Mouse (Mus musculus) urinary bladder, adult 2 months (tissue): ENCODE measurements at regions not wholly inside any gene's neighbourhood (a gene's known extent, or its start where the extent isn't known, plus 50 kb on each side); places are given as distances from the start of the nearest gene placed in this dataset.
"Not testable (repeated sequence)": the region's sequence is repeated elsewhere in the genome, so short reads cannot be mapped to it uniquely, and the experiment has no call there.

Experiments
- DNase-seq: peaks from one replicate; pipeline ENCODE4 v3.0.0; 2022; ENCODE audit warnings: low spot score

DNA sequence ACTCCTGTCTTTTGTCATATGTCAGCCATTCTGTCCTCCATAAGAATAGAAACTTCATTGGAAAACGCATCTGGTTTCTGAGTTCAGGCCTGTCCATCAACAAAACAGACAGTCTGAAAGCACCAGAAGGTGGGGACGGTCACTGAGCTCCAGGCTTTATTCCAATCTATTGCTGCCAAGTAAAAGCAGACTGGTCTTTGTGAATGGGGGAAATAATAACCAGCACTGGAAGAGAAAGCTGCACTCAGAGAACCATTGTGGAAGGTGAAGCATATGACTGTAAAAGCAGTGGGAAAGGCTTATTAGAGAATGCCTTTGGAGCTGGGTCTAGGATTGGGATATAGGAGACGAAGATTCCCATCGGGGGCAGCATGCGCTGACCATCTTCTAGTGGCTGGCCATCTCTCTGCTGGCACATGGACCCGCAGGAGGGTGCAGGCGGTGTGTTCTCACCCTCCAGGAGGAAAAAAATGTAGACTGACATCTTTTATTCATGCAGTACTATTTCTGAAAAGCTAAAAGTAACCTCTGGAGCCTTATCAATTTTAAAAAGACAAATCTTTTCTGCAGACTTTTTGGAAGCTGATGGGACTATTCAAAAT lies 1638.0 kb downstream of the Car8 start:
- no peak for DNase-seq

DNA sequence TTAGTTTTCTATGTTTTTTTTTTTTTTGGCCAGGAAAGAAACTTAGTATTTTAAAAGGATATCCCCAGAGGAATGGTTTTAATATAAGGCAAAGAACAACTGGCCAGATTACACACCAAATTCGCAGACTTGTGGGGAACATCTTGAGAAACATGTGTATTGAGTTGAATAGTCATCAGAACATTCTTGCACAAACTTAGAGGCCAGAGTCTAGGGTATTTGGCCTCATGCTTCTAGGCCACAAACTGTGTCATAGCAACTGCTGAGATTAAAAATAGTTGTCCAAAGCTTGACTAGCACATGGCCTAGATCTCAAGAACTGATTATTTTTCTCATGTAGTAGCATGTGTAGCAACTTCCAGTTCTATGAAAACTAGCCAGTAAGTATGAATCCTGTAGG lies 1642.5 kb downstream of the Car8 start:
- no peak for DNase-seq

DNA sequence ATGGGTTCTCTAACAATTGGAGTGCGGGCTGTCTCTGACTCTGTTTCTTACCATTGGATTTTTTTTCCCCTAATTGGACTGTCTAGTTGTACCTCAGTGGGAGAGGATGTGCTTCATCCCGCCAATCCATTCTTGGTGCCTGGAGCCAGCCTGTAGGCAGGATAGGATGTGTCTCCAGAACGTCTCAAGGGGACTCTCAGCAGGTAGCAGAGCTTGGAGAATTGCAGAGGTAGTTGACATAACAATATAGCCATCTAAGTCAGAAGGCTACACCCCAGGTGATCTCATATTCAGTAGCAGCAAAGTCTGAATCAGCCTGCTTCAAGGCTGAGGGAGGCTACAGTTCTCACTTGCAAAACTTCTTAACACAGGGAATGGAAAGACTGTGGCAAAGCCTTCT lies 1646.0 kb downstream of the Car8 start:
- not testable (repeated sequence) for DNase-seq

DNA sequence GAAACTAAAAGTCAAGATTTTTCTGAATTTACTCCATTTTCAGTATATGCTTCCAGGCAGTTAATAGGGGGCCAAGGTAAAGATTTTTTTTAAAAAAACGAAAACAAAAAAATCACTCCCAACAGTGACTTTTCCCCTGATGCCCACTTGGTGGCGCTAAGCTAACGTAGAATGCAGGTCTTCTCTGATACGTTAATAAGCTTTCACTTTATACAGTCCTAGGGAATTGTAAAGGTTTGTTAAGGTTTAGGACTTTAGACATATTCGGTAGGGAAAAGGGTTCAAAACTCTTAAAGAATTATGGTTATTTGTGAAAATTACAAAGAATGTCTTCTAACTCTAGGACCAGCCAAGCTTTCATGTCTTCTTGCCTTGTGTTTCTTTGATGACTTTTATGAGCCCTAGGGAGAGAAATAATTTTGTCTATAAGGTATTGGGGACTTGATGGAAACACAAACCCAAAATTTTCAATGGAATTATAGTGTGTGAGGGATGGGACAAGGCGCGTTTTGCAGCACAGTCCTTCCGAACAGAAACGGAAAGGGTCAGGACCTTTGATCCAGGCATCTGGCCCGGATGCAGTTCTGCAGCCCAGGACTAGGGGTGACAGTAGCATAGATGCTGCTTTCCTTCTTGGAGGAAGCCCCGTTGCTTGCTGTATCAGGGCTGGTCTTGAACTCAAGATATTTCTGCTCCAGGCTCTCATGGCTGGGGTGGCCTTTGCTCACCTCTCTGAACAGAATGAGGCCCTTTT lies 1677.1 kb downstream of the Car8 start:
- DNase-seq = no peak

DNA sequence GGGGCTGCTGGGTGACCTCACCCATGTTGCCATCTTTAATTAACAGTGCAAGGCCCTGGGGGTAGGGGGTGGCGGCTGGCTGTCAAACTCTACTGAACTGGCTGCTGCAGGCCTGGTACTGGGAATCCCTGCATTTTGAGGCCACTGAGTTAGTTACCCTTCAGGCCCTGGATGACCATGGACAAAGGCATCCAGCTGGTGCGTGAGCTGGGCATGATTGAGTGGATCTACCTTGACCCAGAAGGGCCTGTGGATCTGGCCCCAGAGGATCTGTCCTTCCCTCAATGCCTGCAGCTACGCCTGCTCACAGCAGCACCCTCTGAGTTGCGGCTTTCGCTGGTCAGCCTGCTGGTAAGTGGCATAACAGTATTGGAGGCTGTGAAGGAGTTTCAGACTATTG lies 1699.2 kb downstream of the Car8 start:
- DNase-seq = no peak

DNA sequence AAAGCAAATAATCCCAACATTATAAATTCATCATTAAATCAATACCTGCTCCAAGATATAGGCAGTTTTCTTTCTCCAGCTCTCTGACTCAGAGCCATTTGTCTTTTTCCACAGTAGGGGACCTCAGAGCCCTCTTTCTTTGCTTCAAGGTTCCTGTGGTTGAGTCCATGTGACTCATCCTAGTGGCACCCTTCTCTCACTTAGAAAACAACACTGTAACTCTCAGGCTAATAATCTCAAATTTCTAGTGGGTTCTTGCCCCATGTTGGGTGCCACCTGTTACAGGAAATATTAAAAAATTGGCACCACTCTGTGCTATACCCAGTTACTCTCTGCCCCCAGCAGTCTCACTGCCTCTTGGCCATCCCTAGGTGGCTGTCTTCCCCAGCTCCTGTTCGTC lies 1706.4 kb downstream of the Car8 start:
- no peak for DNase-seq

DNA sequence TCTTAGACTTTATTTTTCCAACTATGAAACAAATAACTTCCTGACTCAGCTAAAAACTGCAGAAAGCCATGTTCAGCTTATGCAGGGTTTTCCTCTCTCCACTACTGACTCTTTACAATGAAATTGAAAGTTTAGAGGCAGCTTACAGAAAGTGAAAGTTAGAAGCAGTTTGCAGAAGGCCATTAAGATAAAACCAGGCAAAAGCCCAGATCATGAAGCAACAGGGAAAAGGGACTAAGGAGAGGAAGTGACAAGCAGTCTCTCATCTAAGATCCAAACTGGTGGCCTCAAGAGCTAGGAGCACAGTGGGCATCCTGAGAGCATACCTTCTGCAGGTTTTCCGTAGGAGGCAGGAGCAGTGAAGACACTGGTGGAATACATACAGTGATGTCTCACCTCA lies 1721.2 kb downstream of the Car8 start:
- no peak for DNase-seq

DNA sequence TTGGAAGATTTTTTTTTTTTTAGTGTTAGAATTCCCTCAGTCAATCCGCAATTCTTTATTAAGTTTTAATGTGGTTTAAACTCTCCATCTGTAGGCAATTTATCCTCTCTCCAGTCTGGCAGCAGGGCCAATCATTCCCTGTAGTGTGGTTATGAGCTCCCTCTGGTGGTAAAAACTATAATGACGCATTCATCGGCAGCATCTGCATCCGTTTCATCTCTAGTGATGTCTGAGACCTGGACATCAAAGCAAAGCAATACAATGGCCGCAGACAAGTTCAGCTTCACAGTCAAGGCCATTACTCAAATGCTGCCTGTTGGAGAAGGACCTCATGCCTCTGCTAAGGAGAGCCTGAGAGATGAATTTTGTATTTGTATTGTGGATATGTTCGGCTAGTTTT lies 1721.7 kb upstream of the Impad1 start:
- no peak for DNase-seq

DNA sequence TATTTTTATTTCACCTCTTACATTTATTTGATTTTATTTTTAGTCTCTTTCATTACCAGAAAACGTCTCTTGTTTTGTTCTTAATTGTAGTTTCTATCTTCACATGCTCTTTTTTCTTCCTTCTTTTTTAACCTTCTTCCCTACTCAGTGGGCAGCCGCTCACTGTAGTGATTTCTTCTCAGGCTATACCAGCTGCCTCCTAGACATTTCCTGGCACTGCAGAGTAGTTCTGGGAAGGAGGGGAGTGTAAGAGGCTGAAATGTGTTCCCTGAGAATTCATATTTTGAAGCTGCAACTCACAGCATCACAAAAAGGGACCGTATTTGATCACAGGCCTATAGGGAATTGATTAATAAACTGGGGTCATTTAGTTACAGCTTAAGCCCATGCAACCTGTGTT lies 1720.5 kb upstream of the Impad1 start:
- no peak for DNase-seq

DNA sequence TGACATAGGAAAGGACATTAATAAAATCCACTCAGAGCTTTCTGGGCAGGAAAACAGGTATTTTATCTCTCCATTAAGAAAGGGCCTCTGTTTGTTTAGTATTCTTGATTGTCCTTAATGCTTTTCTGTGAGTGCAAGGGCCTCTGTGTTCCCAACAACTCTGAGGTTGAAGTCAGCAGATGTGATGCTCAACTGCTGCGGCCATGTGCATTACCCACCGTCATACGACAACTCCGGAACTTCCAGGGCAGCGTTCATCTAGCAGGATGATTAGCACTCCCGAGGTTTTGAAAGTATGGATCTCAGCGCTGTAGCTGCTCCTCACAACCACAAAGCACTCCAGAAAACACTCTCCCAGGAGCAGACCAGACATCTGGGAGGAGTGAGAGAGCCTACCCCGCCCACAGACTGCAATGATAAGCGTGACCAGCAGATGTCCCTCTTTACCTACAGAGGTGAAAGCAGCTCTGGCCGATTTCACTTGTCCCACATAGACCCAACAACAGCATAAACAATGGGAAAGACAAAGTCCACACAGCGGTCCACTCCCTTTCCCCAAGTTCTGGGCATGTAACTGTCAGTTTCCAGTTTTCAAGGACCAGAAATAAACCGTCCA lies 1719.7 kb upstream of the Impad1 start:
- DNase-seq = peak; percentile 49

DNA sequence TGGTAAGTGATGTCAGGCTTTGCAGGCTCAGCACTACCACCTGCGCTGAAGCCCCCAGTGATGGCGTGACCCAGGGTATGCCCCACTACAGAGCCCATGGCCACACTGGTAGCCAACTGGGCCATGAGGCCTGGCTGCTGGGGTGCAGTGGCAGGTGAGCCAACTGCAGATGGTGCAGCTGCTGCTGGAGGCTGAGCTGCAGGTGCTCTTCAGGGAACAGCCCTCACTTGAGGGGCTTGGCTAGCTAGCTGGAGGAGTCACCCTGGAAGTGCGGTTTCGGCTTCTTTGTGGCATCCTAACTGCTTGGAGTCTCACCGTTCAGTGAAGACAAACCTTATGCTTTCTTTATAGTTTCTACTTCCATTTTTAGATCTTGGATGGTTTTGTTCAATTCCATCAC lies 1714.9 kb upstream of the Impad1 start:
- no peak for DNase-seq
